Mouse (Mus musculus): ENCODE results near the gene Prkca. TPM values are rescaled to one million over a fixed set of nuclear protein-coding genes. Genes with fewer than 3 reads are reported as not detected.

Prkca gene
- polyA plus RNA-seq, 1 experiment from 2014 or later, result 12.6 TPM

GRCm38 (mm10) chr11:107929712-107930111, 414.0 kb downstream of the Prkca start:
- Histone ChIP-seq H3K4me1 (ENCODE audit: control insufficient read depth, insufficient read depth, low read length) (no peaks in the 10 kb centered on the region), H3K4me2 (ENCODE audit: low read depth, low read length) (no peak overlapping the region), H3K27me3 (ENCODE audit: control insufficient read depth, insufficient read depth, low read length) (no peaks in the 10 kb centered on the region), H3K9ac (replicated peaks; ENCODE audit: low read depth, low read length) (no peak overlapping the region), H3K27ac (ENCODE audit: low read depth, low read length) (no peak overlapping the region), H3K36me3 (ENCODE audit: control insufficient read depth, insufficient read depth, low read length) (no peaks in the 10 kb centered on the region), H3K9me3 (ENCODE audit: control insufficient read depth, low read length) (no peaks in the 10 kb centered on the region), H3K4me3 (ENCODE audit: low read depth, low read length) (no peak overlapping the region)
- ATAC-seq (ENCODE audit: low read depth), result no peak
- 54% methylated on average over 3 of the region's 3 CpGs for WGBS

DNA sequence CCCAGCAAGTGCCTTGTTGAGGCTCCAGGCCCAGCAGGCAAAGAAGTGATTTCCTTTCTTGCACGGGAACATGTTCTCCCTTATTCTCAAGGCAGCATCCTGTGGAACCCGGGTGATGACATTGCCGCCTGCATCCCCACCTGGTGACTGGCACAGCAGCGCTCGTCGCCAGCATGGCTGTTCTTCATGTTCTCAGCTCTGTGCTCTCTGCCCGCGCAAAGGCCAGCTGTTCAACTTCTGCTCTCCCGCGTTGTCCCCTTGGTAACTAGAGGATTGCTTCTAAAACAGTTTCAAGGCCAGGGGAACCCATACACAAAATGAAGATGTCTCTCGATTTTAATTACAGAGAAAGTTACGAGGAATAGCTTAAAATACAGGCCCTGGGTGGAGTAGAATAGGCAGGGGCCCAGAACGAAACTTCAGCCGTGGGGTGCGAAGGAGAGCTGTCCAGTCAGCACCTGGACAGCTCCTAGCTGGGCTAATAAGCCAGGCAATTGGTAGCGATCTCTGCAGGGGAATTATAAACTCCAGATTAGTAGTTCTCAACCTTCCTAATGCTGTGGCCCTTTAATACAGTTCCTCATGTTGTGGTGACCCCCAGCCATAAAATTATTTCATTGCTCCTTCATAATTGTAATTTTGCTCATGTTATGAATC, 423.7 kb downstream of the Prkca start:
- WGBS, result 45% methylated on average over 16 of the region's 16 CpGs
- no peak overlapping the region for H3K27ac ChIP-seq (ENCODE audit: low read depth, low read length)
- no peak overlapping the region for H3K9ac ChIP-seq (replicated peaks; ENCODE audit: low read depth, low read length)
- no peaks in the 10 kb centered on the region for H3K27me3 ChIP-seq (ENCODE audit: control insufficient read depth, insufficient read depth, low read length)
- H3K9me3 ChIP-seq (ENCODE audit: control insufficient read depth, low read length), result no peaks in the 10 kb centered on the region
- ATAC-seq (ENCODE audit: low read depth), result no peak
- H3K36me3 ChIP-seq (ENCODE audit: control insufficient read depth, insufficient read depth, low read length), result no peaks in the 10 kb centered on the region
- H3K4me1 ChIP-seq (ENCODE audit: control insufficient read depth, insufficient read depth, low read length), result 0 out of 2 replicates have a peak, but pooled peaks cover 2% of the 10 kb centered on the region
- H3K4me3 ChIP-seq (ENCODE audit: low read depth, low read length), result no peak overlapping the region
- H3K4me2 ChIP-seq (ENCODE audit: low read depth, low read length), result no peak overlapping the region

- ATAC-seq (ENCODE audit: low read depth), result no peak
- H3K27ac ChIP-seq (ENCODE audit: low read depth, low read length), result no peak overlapping the region
- peaks cover 3% of the 10 kb centered on the region; the same call in 1 of the 2 replicates for H3K27me3 ChIP-seq (ENCODE audit: control insufficient read depth, insufficient read depth, low read length)
- 0 out of 2 replicates have a peak, but pooled peaks cover 2% of the 10 kb centered on the region for H3K4me1 ChIP-seq (ENCODE audit: control insufficient read depth, insufficient read depth, low read length)
- H3K4me2 ChIP-seq (ENCODE audit: low read depth, low read length), result no peak overlapping the region
- no peaks in the 10 kb centered on the region for H3K9me3 ChIP-seq (ENCODE audit: control insufficient read depth, low read length)
- no peak overlapping the region for H3K4me3 ChIP-seq (ENCODE audit: low read depth, low read length)
- H3K9ac ChIP-seq (replicated peaks; ENCODE audit: low read depth, low read length), result no peak overlapping the region
- WGBS, result 28% methylated on average over 9 of the region's 9 CpGs
- H3K36me3 ChIP-seq (ENCODE audit: control insufficient read depth, insufficient read depth, low read length), result no peaks in the 10 kb centered on the region
Observed at GRCm38 (mm10) chr11:107917721-107918235, 425.9 kb downstream of the Prkca start.

DNA sequence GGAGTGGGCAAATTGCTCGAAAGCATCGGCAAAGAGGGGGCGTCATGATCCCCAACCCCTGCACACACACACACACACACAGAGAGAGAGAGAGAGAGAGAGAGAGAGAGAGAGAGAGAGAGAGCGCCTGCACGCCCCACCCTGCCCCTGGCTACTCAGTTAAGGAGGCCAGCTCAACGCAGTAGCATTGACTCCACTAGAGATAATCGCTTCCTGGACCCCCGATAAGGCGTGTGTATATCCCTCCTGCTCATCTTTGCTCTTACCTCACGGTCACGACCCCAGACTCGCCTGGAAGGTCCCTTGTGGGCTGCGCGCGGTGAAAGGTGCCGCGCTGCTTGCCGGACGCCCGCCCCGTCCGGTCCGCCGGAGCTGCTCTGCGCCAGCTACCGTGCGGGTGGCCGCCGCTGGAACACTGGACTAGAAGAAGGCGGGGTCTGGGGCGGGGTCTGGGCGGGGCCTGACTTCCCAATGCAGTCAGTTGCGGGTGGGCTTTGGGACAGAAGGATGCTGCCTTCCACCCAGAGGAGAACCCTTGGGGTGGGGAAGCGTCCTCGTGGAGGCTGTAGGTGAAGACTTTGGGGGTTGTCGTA, 429.0 kb downstream of the Prkca start, which contains the start of gene Cacng5:
Gene Cacng5 (minus strand): TSS at position 422 of the 593 bp plus-strand sequence.
- Histone ChIP-seq H3K36me3 (ENCODE audit: control insufficient read depth, insufficient read depth, low read length) (no peaks in the 10 kb centered on the region), H3K9ac (replicated peaks; ENCODE audit: low read depth, low read length) (peak within 1 kb of the TSS; percentile 30; the same call in 1 of the 2 replicates), H3K4me3 (ENCODE audit: low read depth, low read length) (peak within 1 kb of the TSS; percentile 37), H3K4me1 (ENCODE audit: control insufficient read depth, insufficient read depth, low read length) (no peaks in the 10 kb centered on the region), H3K27me3 (ENCODE audit: control insufficient read depth, insufficient read depth, low read length) (peaks cover 3% of the 10 kb centered on the region; the same call in 1 of the 2 replicates), H3K4me2 (ENCODE audit: low read depth, low read length) (peak within 1 kb of the TSS; percentile 50), H3K9me3 (ENCODE audit: control insufficient read depth, low read length) (no peaks in the 10 kb centered on the region), H3K27ac (ENCODE audit: low read depth, low read length) (no peak within 1 kb of the TSS)
- WGBS, result 4% methylated on average over 35 of the region's 36 CpGs
- ATAC-seq (ENCODE audit: low read depth), result peak; percentile 71; the same call in 1 of the 2 replicates

- WGBS, result 59% methylated on average over 3 of the region's 3 CpGs
- no peak overlapping the region for H3K27ac ChIP-seq (ENCODE audit: low read depth, low read length)
Observed at GRCm38 (mm10) chr11:107913317-107913716, 430.4 kb downstream of the Prkca start.

GRCm38 (mm10) chr11:107905364-107905763, 438.4 kb downstream of the Prkca start:
- Histone ChIP-seq H3K27ac (ENCODE audit: low read depth, low read length) (no peak overlapping the region), H3K9ac (replicated peaks; ENCODE audit: low read depth, low read length) (no peak overlapping the region), H3K36me3 (ENCODE audit: control insufficient read depth, insufficient read depth, low read length) (no peaks in the 10 kb centered on the region), H3K4me1 (ENCODE audit: control insufficient read depth, insufficient read depth, low read length) (no peaks in the 10 kb centered on the region; the same call in 1 of the 2 replicates), H3K4me3 (ENCODE audit: low read depth, low read length) (no peak overlapping the region), H3K27me3 (ENCODE audit: control insufficient read depth, insufficient read depth, low read length) (no peaks in the 10 kb centered on the region), H3K4me2 (ENCODE audit: low read depth, low read length) (no peak overlapping the region), H3K9me3 (ENCODE audit: control insufficient read depth, low read length) (no peaks in the 10 kb centered on the region)
- 20% methylated on average over 9 of the region's 9 CpGs for WGBS
- peak; percentile 70 for ATAC-seq (ENCODE audit: low read depth)

More at GRCm38 (mm10) chr11:107913317-107913716, 430.4 kb downstream of the Prkca start:
- no peak overlapping the region for H3K4me3 ChIP-seq (ENCODE audit: low read depth, low read length)
- H3K4me1 ChIP-seq (ENCODE audit: control insufficient read depth, insufficient read depth, low read length), result no peaks in the 10 kb centered on the region
- peaks cover 3% of the 10 kb centered on the region; the same call in 1 of the 2 replicates for H3K27me3 ChIP-seq (ENCODE audit: control insufficient read depth, insufficient read depth, low read length)
- H3K9ac ChIP-seq (replicated peaks; ENCODE audit: low read depth, low read length), result no peak overlapping the region
- no peak for ATAC-seq (ENCODE audit: low read depth)
- H3K36me3 ChIP-seq (ENCODE audit: control insufficient read depth, insufficient read depth, low read length), result no peaks in the 10 kb centered on the region
- no peak overlapping the region for H3K4me2 ChIP-seq (ENCODE audit: low read depth, low read length)
- no peaks in the 10 kb centered on the region for H3K9me3 ChIP-seq (ENCODE audit: control insufficient read depth, low read length)

DNA sequence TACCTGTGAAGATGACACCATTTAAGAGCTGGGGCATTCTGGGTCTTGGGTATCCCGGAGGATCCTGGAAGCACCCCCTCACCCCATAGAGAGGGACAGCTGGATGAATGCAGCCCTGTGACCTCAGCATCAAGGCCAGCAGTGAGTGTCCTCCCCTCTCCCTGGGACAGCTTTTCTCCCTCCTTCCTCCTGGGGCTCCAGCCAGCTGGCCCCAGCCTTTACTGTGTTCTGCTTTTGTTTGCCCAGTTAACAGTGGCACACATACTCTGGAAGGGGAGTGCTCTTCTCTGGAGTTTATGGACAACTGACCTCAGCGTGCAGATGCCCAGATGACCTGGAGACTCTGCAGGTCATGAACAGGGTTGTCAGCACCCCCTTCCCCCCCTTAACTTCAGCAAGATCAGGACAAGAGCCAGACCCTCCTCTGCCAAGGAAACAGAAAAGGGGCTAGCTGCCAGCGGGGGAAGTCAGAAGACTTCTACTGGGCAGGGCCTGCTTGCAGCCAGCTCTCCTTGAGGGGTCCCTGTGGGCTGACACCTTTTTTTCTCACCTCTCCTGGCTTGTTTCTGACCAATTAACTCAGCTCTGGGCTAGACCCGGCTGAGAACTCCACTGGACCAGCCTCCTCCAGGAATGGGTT, 439.6 kb downstream of the Prkca start:
- H3K36me3 ChIP-seq (ENCODE audit: control insufficient read depth, insufficient read depth, low read length), result no peaks in the 10 kb centered on the region
- no peak overlapping the region for H3K9ac ChIP-seq (replicated peaks; ENCODE audit: low read depth, low read length)
- H3K4me1 ChIP-seq (ENCODE audit: control insufficient read depth, insufficient read depth, low read length), result no peaks in the 10 kb centered on the region; the same call in 1 of the 2 replicates
- 45% methylated on average over 4 of the region's 4 CpGs for WGBS
- no peaks in the 10 kb centered on the region for H3K9me3 ChIP-seq (ENCODE audit: control insufficient read depth, low read length)
- no peak overlapping the region for H3K4me3 ChIP-seq (ENCODE audit: low read depth, low read length)
- H3K4me2 ChIP-seq (ENCODE audit: low read depth, low read length), result no peak overlapping the region
- H3K27me3 ChIP-seq (ENCODE audit: control insufficient read depth, insufficient read depth, low read length), result no peaks in the 10 kb centered on the region
- H3K27ac ChIP-seq (ENCODE audit: low read depth, low read length), result no peak overlapping the region
- no peak for ATAC-seq (ENCODE audit: low read depth)

GRCm38 (mm10) chr11:107900470-107900869, 443.3 kb downstream of the Prkca start:
- H3K27ac ChIP-seq (ENCODE audit: low read depth, low read length), result no peak overlapping the region
- no peak overlapping the region for H3K4me3 ChIP-seq (ENCODE audit: low read depth, low read length)
- H3K9me3 ChIP-seq (ENCODE audit: control insufficient read depth, low read length), result no peaks in the 10 kb centered on the region
- no peak for ATAC-seq (ENCODE audit: low read depth)
- no peak overlapping the region for H3K4me2 ChIP-seq (ENCODE audit: low read depth, low read length)
- peaks cover 4% of the 10 kb centered on the region for H3K4me1 ChIP-seq (ENCODE audit: control insufficient read depth, insufficient read depth, low read length)
- H3K36me3 ChIP-seq (ENCODE audit: control insufficient read depth, insufficient read depth, low read length), result no peaks in the 10 kb centered on the region
- WGBS, result 41% methylated on average over 4 of the region's 4 CpGs
- no peak overlapping the region for H3K9ac ChIP-seq (replicated peaks; ENCODE audit: low read depth, low read length)
- no peaks in the 10 kb centered on the region for H3K27me3 ChIP-seq (ENCODE audit: control insufficient read depth, insufficient read depth, low read length)

DNA sequence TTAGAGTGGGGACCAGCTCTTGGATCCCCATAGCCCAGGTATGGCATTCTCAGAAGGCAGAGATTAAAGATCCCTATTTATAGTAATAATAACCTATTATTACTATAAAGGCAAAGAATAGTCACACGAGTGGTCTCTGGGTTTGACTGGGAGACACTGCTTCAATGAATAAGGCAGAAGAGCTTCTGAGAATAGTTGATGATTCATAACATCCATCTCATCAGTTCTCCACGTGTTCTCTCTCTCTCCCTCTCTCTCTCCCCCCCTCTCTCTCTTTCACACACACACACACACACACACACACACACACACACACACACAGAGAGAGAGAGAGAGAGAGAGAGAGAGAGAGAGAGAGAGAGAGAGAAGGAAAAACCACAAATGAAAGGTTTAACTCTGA, 445.0 kb downstream of the Prkca start:
- H3K27ac ChIP-seq (ENCODE audit: low read depth, low read length), result no peak overlapping the region
- no peak for ATAC-seq (ENCODE audit: low read depth)

More for the DNA sequence above, 445.0 kb downstream of the Prkca start:
- Histone ChIP-seq H3K36me3 (ENCODE audit: control insufficient read depth, insufficient read depth, low read length) (no peaks in the 10 kb centered on the region), H3K9ac (replicated peaks; ENCODE audit: low read depth, low read length) (no peak overlapping the region), H3K9me3 (ENCODE audit: control insufficient read depth, low read length) (no peaks in the 10 kb centered on the region), H3K4me3 (ENCODE audit: low read depth, low read length) (no peak overlapping the region), H3K4me1 (ENCODE audit: control insufficient read depth, insufficient read depth, low read length) (peaks cover 6% of the 10 kb centered on the region), H3K27me3 (ENCODE audit: control insufficient read depth, insufficient read depth, low read length) (no peaks in the 10 kb centered on the region), H3K4me2 (ENCODE audit: low read depth, low read length) (no peak overlapping the region)
- WGBS, result 64% methylated on average over 2 of the region's 2 CpGs

All from neural tube, embryonic 14.5 days (tissue).